Mouse (Mus musculus) hindbrain, embryonic 14.5 days (tissue): ENCODE measurements around the gene Adgrf5. TPM values are rescaled to one million over a fixed set of nuclear protein-coding genes. Genes with fewer than 3 reads are reported as not detected.

ENCODE experiments used
- ATAC-seq: fragments of 200-750 bp; cut with Nextera tagmentation; 2 replicates; pipeline ENCODE4 v1.8.0; 2017; ENCODE audit warnings: moderate number of reproducible peaks, mild to moderate bottlenecking, moderate TSS enrichment, moderate library complexity; ENCODE audit not compliant: low FRiP score
- DNase-seq: peaks from one replicate; pipeline ENCODE4 v3.0.0-alpha.2; 2015; ENCODE audit warnings: low spot score
- H3K27ac ChIP-seq: fragments of 300-500 bp; sonication (generic); 2 replicates; pipeline ENCODE4 v1.5.1; 2014; ENCODE audit warnings: mild to moderate bottlenecking, moderate library complexity
- H3K27me3 ChIP-seq: fragments of 300-500 bp; sonication (generic); 2 replicates; pipeline ENCODE4 v1.6.1; 2014; ENCODE audit warnings: mild to moderate bottlenecking, low read length, mixed read lengths; ENCODE audit not compliant: control insufficient read depth, insufficient read depth
- H3K36me3 ChIP-seq: fragments of 300-500 bp; sonication (generic); replicated peaks from 2 replicates; pipeline ENCODE4 v1.6.1; 2014; ENCODE audit not compliant: control insufficient read depth, insufficient read depth
- H3K4me1 ChIP-seq: fragments of 300-500 bp; sonication (generic); replicated peaks from 2 replicates; pipeline ENCODE4 v1.6.1; 2014; ENCODE audit warnings: antibody characterized with exemption, low read length, mixed read lengths; ENCODE audit not compliant: control insufficient read depth, insufficient read depth
- H3K4me2 ChIP-seq: fragments of 300-500 bp; sonication (generic); replicated peaks from 2 replicates; pipeline ENCODE4 v1.6.1; 2014; ENCODE audit warnings: mild to moderate bottlenecking, moderate library complexity
- H3K4me3 ChIP-seq: fragments of 300-500 bp; sonication (generic); replicated peaks from 2 replicates; pipeline ENCODE4 v1.5.1; 2014; ENCODE audit warnings: mild to moderate bottlenecking, low read length
- H3K9ac ChIP-seq: fragments of 300-500 bp; sonication (generic); 2 replicates; pipeline ENCODE4 v1.6.1; 2014
- H3K9me3 ChIP-seq: fragments of 300-500 bp; sonication (generic); 2 replicates; pipeline ENCODE4 v1.6.1; 2016; ENCODE audit warnings: low read length; ENCODE audit not compliant: control insufficient read depth
- WGBS: fragments of 180-500 bp; shearing (Covaris S2); extraction: QIAGEN DNeasy Blood & Tissue Kit; methylation state at CpG from one replicate; pipeline ENCODE4 v1.1.7; 2014; 5-methylcytosine and 5-hydroxymethylcytosine counted together
- polyA plus RNA-seq: library from polyadenylated mRNA; unstranded; fragments of >200 nt; fragmentation: Nextera tagmentation; extraction: Ambion mirVana; gene quantifications from 2 replicates; pipeline ENCODE4 v1.2.1, GENCODE M21; 2014

Gene Adgrf5
- polyA plus RNA-seq, 1 experiment from 2014 or later: 9.6 TPM

DNA sequence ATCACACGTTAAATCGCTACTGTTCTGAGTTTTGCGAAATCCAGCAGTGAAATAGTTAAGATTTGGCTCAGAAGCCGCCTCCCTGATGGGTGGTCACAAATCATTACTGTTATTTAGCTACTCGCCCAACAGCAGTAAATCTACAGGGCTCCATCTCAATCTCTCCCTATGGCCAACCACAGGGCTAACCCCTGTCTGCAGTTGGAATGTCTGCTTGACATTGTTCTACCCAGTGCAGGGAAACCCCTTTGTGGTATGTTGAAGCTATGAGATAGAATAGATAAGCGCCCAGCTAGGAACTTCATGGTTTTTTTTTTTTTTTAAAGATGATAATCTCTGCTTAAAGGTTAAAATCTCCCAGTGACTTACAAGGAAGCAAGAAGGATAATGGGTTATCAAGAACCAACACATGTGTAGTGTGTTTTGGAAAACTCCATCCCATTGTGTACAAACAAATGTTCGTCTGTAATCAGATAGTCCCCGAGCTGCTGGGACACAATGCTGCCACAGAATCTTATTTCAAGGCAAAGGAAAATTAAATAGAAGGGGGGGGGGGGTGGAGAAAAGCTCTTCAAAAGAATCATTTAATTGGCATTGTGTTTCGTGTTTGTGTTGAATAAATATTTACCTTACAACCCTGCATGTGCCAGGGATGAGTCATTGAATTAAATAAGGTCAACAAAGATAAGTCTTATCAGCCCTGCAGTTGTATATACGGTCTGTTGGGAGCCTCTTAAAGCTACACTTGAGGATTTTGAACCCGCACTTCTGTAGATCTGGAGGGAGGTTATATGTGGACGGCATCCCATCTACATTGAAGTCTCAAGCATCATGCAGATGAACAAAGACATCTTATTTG lies 35.4 kb downstream of the Adgrf5 start:
- no peaks in the 10 kb centered on the region for H3K4me1 ChIP-seq
- DNase-seq: no peak
- no peak for ATAC-seq
- H3K27ac ChIP-seq: no peak overlapping the region
- H3K36me3 ChIP-seq: no peaks in the 10 kb centered on the region
- H3K27me3 ChIP-seq: no peaks in the 10 kb centered on the region
- no peak overlapping the region for H3K4me3 ChIP-seq
- 79% methylated on average over 12 of the region's 12 CpGs for WGBS
- no peak overlapping the region for H3K9ac ChIP-seq
- no peak overlapping the region for H3K4me2 ChIP-seq
- no peaks in the 10 kb centered on the region for H3K9me3 ChIP-seq

DNA sequence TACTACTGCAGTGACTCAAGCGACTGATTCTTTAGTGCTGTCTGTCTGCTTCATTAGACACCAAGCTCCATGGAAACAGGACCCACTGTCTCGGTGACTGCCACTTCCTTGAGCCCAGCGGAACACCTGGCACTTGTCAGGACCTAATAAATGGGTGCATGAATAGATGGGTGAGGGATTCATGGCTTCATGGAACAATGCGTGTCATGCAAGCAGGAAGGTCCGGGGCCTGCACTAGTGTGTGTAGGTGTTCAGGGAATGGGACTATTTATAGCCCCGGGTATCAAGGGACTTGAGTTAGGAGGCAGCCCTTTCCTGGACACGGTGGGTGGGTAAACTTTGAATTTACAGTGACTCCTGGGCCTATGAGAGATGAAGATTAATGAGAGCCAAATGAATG lies 38.4 kb downstream of the Adgrf5 start:
- no peaks in the 10 kb centered on the region for H3K4me1 ChIP-seq
- H3K4me3 ChIP-seq: no peak overlapping the region
- ATAC-seq: no peak
- no peak overlapping the region for H3K27ac ChIP-seq
- H3K4me2 ChIP-seq: no peak overlapping the region
- H3K27me3 ChIP-seq: no peaks in the 10 kb centered on the region
- H3K9me3 ChIP-seq: no peaks in the 10 kb centered on the region
- 47% methylated on average over 7 of the region's 7 CpGs for WGBS
- H3K9ac ChIP-seq: no peak overlapping the region
- no peak for DNase-seq
- no peaks in the 10 kb centered on the region for H3K36me3 ChIP-seq

DNA sequence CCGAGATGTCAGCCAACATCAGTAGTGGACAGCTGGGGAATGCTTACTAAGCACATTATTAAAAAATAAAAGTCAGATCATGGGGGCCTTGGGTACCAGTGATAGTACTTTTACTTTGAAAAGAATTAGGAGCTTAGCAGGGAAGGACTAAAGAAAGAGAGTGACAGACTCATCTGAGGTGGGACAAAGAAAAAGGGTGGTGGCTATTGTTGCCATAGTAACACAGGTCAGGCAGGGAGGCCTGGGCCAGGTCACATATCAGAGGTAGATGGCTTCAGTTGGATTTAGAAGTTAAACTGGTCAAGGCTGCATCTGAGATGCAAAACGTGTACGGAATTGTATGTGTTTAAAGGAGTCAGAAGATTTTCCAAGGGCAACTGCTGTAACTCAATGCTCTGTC lies 38.9 kb downstream of the Adgrf5 start:
- Histone ChIP-seq H3K36me3 (no peaks in the 10 kb centered on the region), H3K9ac (no peak overlapping the region), H3K27me3 (no peaks in the 10 kb centered on the region), H3K27ac (no peak overlapping the region), H3K4me2 (no peak overlapping the region), H3K9me3 (no peaks in the 10 kb centered on the region), H3K4me3 (no peak overlapping the region), H3K4me1 (no peaks in the 10 kb centered on the region)
- DNase-seq (no peak), ATAC-seq (no peak)
- WGBS: 43% methylated on average over 3 of the region's 3 CpGs

DNA sequence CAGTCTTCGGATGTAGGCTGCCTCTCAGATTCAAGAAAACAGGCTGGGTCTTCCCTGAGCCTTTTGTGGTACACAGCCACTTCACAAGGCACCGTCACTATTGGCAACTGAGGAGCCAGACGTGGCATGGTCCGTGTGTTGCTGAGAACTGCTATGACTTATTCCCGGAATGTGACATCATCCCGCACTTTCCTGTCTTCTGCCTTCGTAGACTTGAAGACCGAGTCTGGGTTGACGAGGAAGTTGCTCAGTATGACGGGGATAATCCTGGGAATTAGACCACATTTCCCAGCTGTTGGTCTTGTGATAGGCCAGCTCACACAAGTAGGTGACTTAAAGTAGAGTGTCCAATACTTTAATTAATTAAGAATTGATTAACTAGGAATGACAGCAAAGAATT lies 40.2 kb downstream of the Adgrf5 start:
- Histone ChIP-seq H3K4me2 (no peak overlapping the region), H3K4me1 (no peaks in the 10 kb centered on the region), H3K9me3 (no peaks in the 10 kb centered on the region), H3K9ac (no peak overlapping the region), H3K36me3 (no peaks in the 10 kb centered on the region), H3K27ac (no peak overlapping the region), H3K4me3 (no peak overlapping the region), H3K27me3 (no peaks in the 10 kb centered on the region)
- ATAC-seq: no peak
- DNase-seq: no peak
- WGBS: 70% methylated on average over 10 of the region's 10 CpGs

DNA sequence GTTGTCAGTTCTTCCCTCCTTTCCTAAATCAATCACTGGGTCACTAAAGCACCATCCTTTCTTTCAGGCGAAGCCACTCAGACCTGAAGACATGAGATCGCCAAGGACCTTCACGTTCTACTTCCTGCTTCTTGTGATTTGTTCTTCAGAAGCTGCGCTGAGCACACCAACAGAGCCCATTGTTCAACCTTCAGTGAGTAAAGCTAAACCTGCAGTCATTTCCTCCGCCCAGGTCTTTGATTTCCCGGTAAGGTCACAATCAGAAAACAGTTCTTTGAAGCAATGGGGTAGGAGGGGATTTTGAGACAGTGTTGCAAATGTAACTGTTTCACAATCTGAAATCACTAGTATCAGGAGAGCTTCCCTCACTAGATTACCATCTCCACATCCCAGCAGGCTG lies 43.6 kb downstream of the Adgrf5 start:
- ATAC-seq (no peak), DNase-seq (no peak)
- H3K27ac ChIP-seq: no peak overlapping the region
- no peak overlapping the region for H3K9ac ChIP-seq
- 39% methylated on average over 6 of the region's 6 CpGs for WGBS
- H3K4me1 ChIP-seq: no peaks in the 10 kb centered on the region
- no peak overlapping the region for H3K4me2 ChIP-seq
- no peak overlapping the region for H3K4me3 ChIP-seq
- H3K36me3 ChIP-seq: no peaks in the 10 kb centered on the region
- H3K9me3 ChIP-seq: no peaks in the 10 kb centered on the region
- H3K27me3 ChIP-seq: no peaks in the 10 kb centered on the region

DNA sequence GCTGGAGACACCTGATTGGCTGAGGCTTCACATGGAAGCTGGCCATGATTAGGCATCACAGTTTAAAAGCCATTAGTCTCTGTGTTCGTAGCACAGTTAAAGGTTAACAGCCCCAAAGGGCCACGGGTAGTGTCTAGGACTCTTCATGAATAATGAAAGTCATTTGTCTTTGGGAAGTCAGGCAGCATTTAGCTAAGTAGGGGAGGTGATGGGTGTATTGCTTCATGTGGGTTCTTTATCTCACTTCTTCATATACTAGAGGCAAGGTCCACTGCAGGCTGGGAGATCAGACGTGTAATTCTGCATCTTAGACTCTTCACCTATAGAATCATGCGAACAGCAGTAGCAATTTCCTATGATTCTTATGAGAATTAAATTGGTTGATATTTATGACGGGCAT lies 44.2 kb downstream of the Adgrf5 start:
- H3K27ac ChIP-seq: no peak overlapping the region
- no peak overlapping the region for H3K9ac ChIP-seq
- no peaks in the 10 kb centered on the region for H3K4me1 ChIP-seq
- no peaks in the 10 kb centered on the region for H3K36me3 ChIP-seq
- WGBS: 65% methylated on average over 5 of the region's 5 CpGs
- no peaks in the 10 kb centered on the region for H3K27me3 ChIP-seq
- DNase-seq (no peak), ATAC-seq (no peak)
- no peak overlapping the region for H3K4me3 ChIP-seq
- H3K4me2 ChIP-seq: no peak overlapping the region
- no peaks in the 10 kb centered on the region for H3K9me3 ChIP-seq

DNA sequence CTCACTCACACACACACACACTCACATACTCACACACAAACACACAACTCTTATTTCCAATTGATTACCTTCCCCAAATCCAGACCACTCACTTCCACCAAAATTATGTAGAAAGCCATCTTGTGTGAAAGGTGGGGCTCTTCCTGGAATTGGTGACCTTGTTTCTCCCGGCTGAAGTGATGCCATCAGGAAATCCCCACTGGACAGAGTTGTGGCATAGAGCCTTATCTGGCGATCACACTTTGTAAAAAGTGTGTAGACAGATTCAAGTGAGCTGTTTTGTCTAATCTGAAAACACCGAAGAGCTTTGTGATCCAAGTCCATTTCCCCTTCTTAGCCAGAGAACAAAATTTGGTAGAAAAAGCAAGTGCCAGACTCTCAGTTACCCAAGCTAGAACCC lies 46.1 kb downstream of the Adgrf5 start:
- Histone ChIP-seq H3K9ac (no peak overlapping the region), H3K9me3 (no peaks in the 10 kb centered on the region), H3K27ac (no peak overlapping the region), H3K4me1 (no peaks in the 10 kb centered on the region), H3K27me3 (no peaks in the 10 kb centered on the region), H3K36me3 (no peaks in the 10 kb centered on the region), H3K4me2 (no peak overlapping the region), H3K4me3 (no peak overlapping the region)
- DNase-seq (no peak), ATAC-seq (no peak)
- WGBS: 90% methylated on average over 3 of the region's 3 CpGs

DNA sequence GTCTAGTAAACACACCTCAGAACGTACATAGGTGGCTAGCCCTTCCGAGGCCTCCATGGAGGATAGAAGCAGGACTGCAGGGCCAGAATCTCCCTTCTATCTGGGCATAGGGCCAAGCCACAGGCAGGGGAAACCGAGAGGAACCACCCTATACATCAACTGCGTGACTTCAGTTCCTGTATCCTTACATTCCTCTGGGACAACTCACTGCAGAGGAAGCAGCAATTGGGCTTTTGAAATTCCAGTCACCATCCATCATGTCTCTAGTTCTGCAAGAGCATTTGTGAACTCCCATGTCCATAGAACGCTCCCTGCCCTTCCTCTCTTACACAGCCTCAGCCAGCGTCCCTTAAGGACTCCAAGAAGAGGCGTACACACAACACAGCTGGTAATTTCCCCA lies 47.3 kb downstream of the Adgrf5 start:
- Histone ChIP-seq H3K9me3 (no peaks in the 10 kb centered on the region), H3K27me3 (no peaks in the 10 kb centered on the region), H3K4me1 (no peaks in the 10 kb centered on the region), H3K36me3 (no peaks in the 10 kb centered on the region), H3K4me2 (no peak overlapping the region), H3K9ac (no peak overlapping the region), H3K4me3 (no peak overlapping the region), H3K27ac (no peak overlapping the region)
- 77% methylated on average over 7 of the region's 7 CpGs for WGBS
- ATAC-seq: no peak
- DNase-seq: no peak

DNA sequence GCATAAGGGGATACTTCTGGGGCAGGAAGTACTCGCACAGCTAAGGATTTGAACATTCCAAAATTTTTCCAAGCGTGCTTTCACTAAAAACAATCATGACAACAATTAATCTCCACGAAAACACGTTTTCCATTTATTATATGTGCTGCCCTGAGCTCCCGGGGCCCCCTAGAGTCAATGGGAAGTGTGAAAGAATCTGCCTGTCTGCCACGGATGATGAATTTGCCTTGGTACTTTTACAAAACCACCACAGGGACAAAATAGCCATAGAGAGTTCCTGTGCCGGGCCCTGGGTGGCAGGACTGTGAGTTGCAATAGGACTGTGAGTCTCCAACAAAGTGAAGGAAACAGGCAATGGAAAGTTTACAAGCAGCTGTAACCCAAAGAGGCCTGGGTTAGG lies 52.9 kb downstream of the Adgrf5 start:
- no peak for DNase-seq
- H3K36me3 ChIP-seq: no peaks in the 10 kb centered on the region
- whole genome bisulfite sequencing: 56% methylated on average over 7 of the region's 7 CpGs
- H3K4me3 ChIP-seq: no peak overlapping the region
- ATAC-seq: no peak
- no peak overlapping the region for H3K4me2 ChIP-seq
- no peak overlapping the region for H3K9ac ChIP-seq
- H3K9me3 ChIP-seq: no peaks in the 10 kb centered on the region
- no peak overlapping the region for H3K27ac ChIP-seq
- H3K27me3 ChIP-seq: no peaks in the 10 kb centered on the region
- H3K4me1 ChIP-seq: no peaks in the 10 kb centered on the region

DNA sequence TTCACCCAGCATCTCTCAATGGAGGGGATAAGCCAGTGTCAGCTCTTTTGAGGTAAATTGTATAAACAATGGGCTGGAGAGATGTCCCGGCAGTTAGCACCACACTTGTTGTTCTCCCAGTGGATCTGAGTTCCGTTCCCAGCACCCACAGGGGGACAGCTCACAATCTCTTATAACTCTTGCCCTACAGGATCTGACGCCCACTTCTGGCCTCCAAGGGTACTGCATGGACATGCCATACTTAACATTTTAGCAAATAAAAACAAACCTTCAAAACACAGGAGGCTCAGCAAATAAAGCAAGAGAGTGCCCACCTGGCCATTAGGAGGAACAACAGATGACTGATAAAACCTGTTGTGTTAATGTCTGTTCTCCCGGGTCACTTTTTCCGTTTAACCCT lies 59.0 kb downstream of the Adgrf5 start:
- no peak overlapping the region for H3K4me3 ChIP-seq

More for the DNA sequence above, 59.0 kb downstream of the Adgrf5 start:
- no peak overlapping the region for H3K27ac ChIP-seq
- WGBS: 88% methylated on average over 5 of the region's 5 CpGs
- H3K27me3 ChIP-seq: no peaks in the 10 kb centered on the region
- ATAC-seq (no peak), DNase-seq (no peak)
- no peak overlapping the region for H3K4me2 ChIP-seq
- no peaks in the 10 kb centered on the region for H3K9me3 ChIP-seq
- no peaks in the 10 kb centered on the region for H3K36me3 ChIP-seq
- no peak overlapping the region for H3K9ac ChIP-seq
- H3K4me1 ChIP-seq: no peaks in the 10 kb centered on the region
